ENCODE assay signal across 7 mouse cellular contexts in genomic region chr15:78320825-78321496, GRCm38 (mm10). TPM values are rescaled to one million over a fixed set of nuclear protein-coding genes. Genes with fewer than 3 reads are reported as not detected.
DNase-seq lines count a peak whose midpoint lies in the region; TF ChIP-seq lines count a peak whose summit lies in the region.

No protein-coding gene starts in this region.

- H3K4me1 ChIP-seq in megakaryocyte, embryonic 14.5 days = peaks cover 73% of the 10 kb centered on the region
- H3K4me1 ChIP-seq in spleen, adult 2 months (ENCODE audit: control insufficient read depth, insufficient read depth, insufficient read length) = peaks cover 15% of the 10 kb centered on the region; the same call in 1 of the 2 replicates

- TF ChIP-seq POLR2A in spleen, adult 2 months (IDR thresholded peaks at IDR 0.05; ENCODE audit: low read depth, low read length) = no peak

- H3K9me3 ChIP-seq in megakaryocyte, embryonic 14.5 days = no peaks in the 10 kb centered on the region

- no peaks in the 10 kb centered on the region for H3K36me3 ChIP-seq in megakaryocyte, embryonic 14.5 days (replicated peaks; ENCODE audit: low read length)
- no peaks in the 10 kb centered on the region for H3K36me3 ChIP-seq in spleen, adult 2 months (ENCODE audit: control insufficient read depth, insufficient read depth, low read length)

- peak overlapping the region; percentile 62 for H3K4me3 ChIP-seq in megakaryocyte, embryonic 14.5 days (replicated peaks)
- no peak overlapping the region for H3K4me3 ChIP-seq in spleen, adult 2 months (ENCODE audit: extremely low read depth, insufficient read depth, insufficient read length)

- no peak overlapping the region for H3K27ac ChIP-seq in spleen, adult 2 months (ENCODE audit: insufficient read depth, low read length)

- DNase-seq in R1 (ENCODE audit: low read depth, low spot score) = peak; percentile 43
- peak; percentile 27 to 48 for DNase-seq in cerebellum, adult 18-20 months
- DNase-seq in gastrocnemius, adult 18-20 months (ENCODE audit: low spot score) = peak; percentile 76
- peak; percentile 63 for DNase-seq in induced T-regulatory cell, adult 2 months (ENCODE audit: low read depth)
- DNase-seq in left cerebral cortex, adult 8-10 months (ENCODE audit: low spot score in 2 of 2) = peak; percentile 18 to 30
- DNase-seq in spleen, adult 2 months (ENCODE audit: low read depth in 1 of 2, low spot score in 2 of 2) = peak; percentile 29 to 73

- H3K27me3 ChIP-seq in megakaryocyte, embryonic 14.5 days (replicated peaks) = peaks cover 12% of the 10 kb centered on the region
- H3K27me3 ChIP-seq in spleen, adult 2 months (ENCODE audit: control insufficient read depth, insufficient read depth, low read length) = no peaks in the 10 kb centered on the region

- WGBS in spleen, adult 2 months = 21% methylated on average over 5 of the region's 5 CpGs

- peak; percentile 83; the same call in 1 of the 2 replicates for TF ChIP-seq CTCF in spleen, adult 2 months (IDR thresholded peaks at IDR 0.05; ENCODE audit: extremely low read depth, insufficient read depth, insufficient read length, insufficient replicate concordance)

RNA-seq across cellular contexts. Expression of gene Csf2rb, which starts 4.6 kb away (rescaled TPM):
- 1 to 10 TPM; 1.6 to 1.7 TPM for total RNA-seq in gastrocnemius, adult 18-20 months (2021)
- total RNA-seq in left cerebral cortex, adult 8-10 months (2022) = 1 to 10 TPM in 3 of 4 experiments, under 1 TPM in 1; 0.83 to 5.7 (median 2.2) TPM
- 80.6 and 123 TPM in 2 replicates for polyA plus RNA-seq in megakaryocyte, embryonic 14.5 days (2012; ENCODE audit: insufficient read depth, low replicate concordance)
- polyA plus RNA-seq in spleen, adult 2 months (2012; rRNA removed) = 39.5 and 44.9 TPM in 2 replicates

RNA-seq across cellular contexts. Expression of gene Csf2rb2, which starts 15.4 kb away (rescaled TPM):
- total RNA-seq in gastrocnemius, adult 18-20 months (2021) = 1 to 10 TPM in 1 of 2 experiments, under 1 TPM in 1; 0.82 to 1.2 TPM
- total RNA-seq in left cerebral cortex, adult 8-10 months (2022) = 1 to 10 TPM in 2 of 4 experiments, under 1 TPM in 2; 0.27 to 3.0 (median 1.2) TPM
- polyA plus RNA-seq in megakaryocyte, embryonic 14.5 days (2012; ENCODE audit: insufficient read depth, low replicate concordance) = 47.0 and 75.8 TPM in 2 replicates
- 14.4 and 16.4 TPM in 2 replicates for polyA plus RNA-seq in spleen, adult 2 months (2012; rRNA removed)

Comparison
In these comparisons a context has a peak if more than half of its experiments do, and no peak if none do; other contexts are left out.
1. DNase-seq: peak in every context shown above with its lines; median percentile 76 in gastrocnemius, adult 18-20 months; 63 in induced T-regulatory cell, adult 2 months; 51 in spleen, adult 2 months; 43 in R1; 38 in cerebellum, adult 18-20 months; 24 in left cerebral cortex, adult 8-10 months.